Mouse (Mus musculus) lung, postnatal 14 days (tissue): Measurements from ENCODE around the gene Llgl2.

Experiments used
- DNase-seq: peaks from one replicate; pipeline ENCODE4 v3.0.0; 2021

Gene Llgl2

GRCm38 (mm10) chr11:115809311-115809781, 14.5 kb upstream of the Llgl2 start:
- DNase-seq: peak; percentile 63

- peak; percentile 63 for DNase-seq
These were observed 13.5 kb upstream of the Llgl2 start for GRCm38 (mm10) chr11:115810377-115810776.

- no peak for DNase-seq
These were observed 12.3 kb upstream of the Llgl2 start for GRCm38 (mm10) chr11:115811381-115812093.

- DNase-seq: peak; percentile 64
These were observed 11.8 kb upstream of the Llgl2 start for GRCm38 (mm10) chr11:115812095-115812494.

GRCm38 (mm10) chr11:115812533-115813420, 11.1 kb upstream of the Llgl2 start:
- DNase-seq: no peak

- DNase-seq: peak; percentile 98
These were observed 10.1 kb upstream of the Llgl2 start, which contains the start of gene Caskin2 for GRCm38 (mm10) chr11:115813507-115814296. Gene Caskin2 (minus strand): TSS chr11:115813639.

- DNase-seq: peak; percentile 89
These were observed 9.0 kb upstream of the Llgl2 start, which contains the start of gene Tsen54 for GRCm38 (mm10) chr11:115814605-115815450. Gene Tsen54 (plus strand): TSS chr11:115814724.

GRCm38 (mm10) chr11:115817331-115817730, 6.5 kb upstream of the Llgl2 start:
- DNase-seq: no peak

- no peak for DNase-seq
These were observed 3.8 kb upstream of the Llgl2 start for GRCm38 (mm10) chr11:115819915-115820623.

GRCm38 (mm10) chr11:115821001-115821400, 2.8 kb upstream of the Llgl2 start:
- no peak for DNase-seq

GRCm38 (mm10) chr11:115824813-115825212, 964 bp downstream of the Llgl2 start:
- DNase-seq: no peak

- no peak for DNase-seq
These were observed 2.6 kb downstream of the Llgl2 start for GRCm38 (mm10) chr11:115826487-115826886.

GRCm38 (mm10) chr11:115827624-115828023, 3.8 kb downstream of the Llgl2 start:
- peak; percentile 43 for DNase-seq

GRCm38 (mm10) chr11:115829036-115829435, 5.2 kb downstream of the Llgl2 start:
- no peak for DNase-seq

- DNase-seq: no peak
These were observed 6.9 kb downstream of the Llgl2 start for GRCm38 (mm10) chr11:115830550-115831325.

- DNase-seq: no peak
These were observed 7.7 kb downstream of the Llgl2 start for GRCm38 (mm10) chr11:115831518-115831917.

GRCm38 (mm10) chr11:115832064-115832463, 8.2 kb downstream of the Llgl2 start:
- no peak for DNase-seq

- DNase-seq: peak; percentile 60
These were observed 8.7 kb downstream of the Llgl2 start for GRCm38 (mm10) chr11:115832523-115832922.

GRCm38 (mm10) chr11:115833021-115833513, 9.2 kb downstream of the Llgl2 start:
- peak; percentile 43 for DNase-seq

GRCm38 (mm10) chr11:115834033-115834432, 10.2 kb downstream of the Llgl2 start:
- DNase-seq: no peak
